Mouse (Mus musculus): ENCODE results near the gene Aprt. TPM values are rescaled to one million over a fixed set of nuclear protein-coding genes. Genes with fewer than 3 reads are reported as not detected.

Aprt gene
- polyA plus RNA-seq, 1 experiment, result 261 TPM

DNA sequence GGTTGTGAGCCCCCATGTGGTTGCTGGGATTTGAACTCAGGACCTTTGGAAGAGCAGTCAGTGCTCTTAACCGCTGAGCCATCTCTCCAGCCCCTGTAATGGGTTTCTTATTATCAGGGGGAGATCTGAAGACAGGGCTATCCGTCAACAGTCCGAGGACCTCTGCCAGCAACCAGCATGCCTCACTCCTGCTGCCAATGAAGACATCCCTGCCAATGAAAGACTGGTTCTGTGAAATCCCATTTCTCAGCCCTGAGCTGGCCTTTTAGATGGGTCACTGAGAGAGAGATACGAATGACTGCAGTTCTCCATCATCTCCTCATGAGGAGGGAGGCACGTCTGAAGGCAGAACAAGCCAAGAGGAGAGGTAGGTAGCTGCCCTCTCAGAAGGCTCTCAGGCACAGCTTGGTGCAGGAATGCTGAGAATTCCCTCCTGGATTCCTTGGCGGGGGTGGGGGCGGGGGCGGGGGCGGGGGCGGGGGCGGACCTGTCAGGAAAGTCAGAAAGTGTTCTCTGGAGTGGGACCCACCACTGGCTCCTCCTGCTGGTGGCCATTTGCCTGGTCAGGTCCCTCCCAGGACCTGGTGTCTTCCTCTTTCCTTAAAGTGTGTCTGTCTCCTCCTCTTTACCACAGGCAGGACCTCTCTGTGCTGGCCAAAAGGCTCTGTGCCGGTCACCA, 17.9 kb downstream of the Aprt start:
- Histone ChIP-seq H3ac (ENCODE audit: control insufficient read depth, insufficient read length) (no peak overlapping the region), H3K36me3 (ENCODE audit: control insufficient read depth, insufficient read depth) (no peaks in the 10 kb centered on the region), H3K27me3 (ENCODE audit: control insufficient read depth, insufficient read depth, insufficient read length) (no peaks in the 10 kb centered on the region), H3K79me2 (ENCODE audit: control insufficient read depth, insufficient read depth) (no peaks in the 10 kb centered on the region), H3K4me2 (ENCODE audit: low read depth) (no peak overlapping the region), H3K4me3 (no peak overlapping the region)
- no peak for TF ChIP-seq USF1 (IDR thresholded peaks at IDR 0.05; ENCODE audit: low read depth)

GRCm38 (mm10) chr8:122557248-122558038, 19.3 kb downstream of the Aprt start:
- TF ChIP-seq POLR2A (IDR thresholded peaks at IDR 0.05; ENCODE audit: insufficient read length, low read depth) (peak; percentile 33), E2F4 (IDR thresholded peaks at IDR 0.05; ENCODE audit: insufficient read depth) (no peak)
- peak overlapping the region; percentile 81 for H3K4me2 ChIP-seq (ENCODE audit: low read depth)

GRCm38 (mm10) chr8:122556030-122557009, 20.4 kb downstream of the Aprt start:
- peak overlapping the region; percentile 81 for H3K4me2 ChIP-seq (ENCODE audit: low read depth)

More at GRCm38 (mm10) chr8:122557248-122558038, 19.3 kb downstream of the Aprt start:
- no peaks in the 10 kb centered on the region for H3K79me2 ChIP-seq (ENCODE audit: control insufficient read depth, insufficient read depth)
- no peaks in the 10 kb centered on the region for H3K36me3 ChIP-seq (ENCODE audit: control insufficient read depth, insufficient read depth)
- H3K27me3 ChIP-seq (ENCODE audit: control insufficient read depth, insufficient read depth, insufficient read length), result no peaks in the 10 kb centered on the region
- H3ac ChIP-seq (ENCODE audit: control insufficient read depth, insufficient read length), result no peak overlapping the region
- no peak overlapping the region for H3K4me3 ChIP-seq

GRCm38 (mm10) chr8:122554786-122555185, 21.9 kb downstream of the Aprt start:
- H3ac ChIP-seq (ENCODE audit: control insufficient read depth, insufficient read length), result no peak overlapping the region
- TF ChIP-seq POLR2AphosphoS2 (IDR thresholded peaks at IDR 0.05; ENCODE audit: insufficient read length, low read depth) (no peak), SRF (IDR thresholded peaks at IDR 0.05; ENCODE audit: control insufficient read depth, insufficient read length, low read depth) (no peak), TCF3 (IDR thresholded peaks at IDR 0.05; ENCODE audit: insufficient read length, low read depth) (no peak), CEBPB (IDR thresholded peaks at IDR 0.05; ENCODE audit: insufficient read depth, poor library complexity, severe bottlenecking) (no peak), REST (IDR thresholded peaks at IDR 0.05; ENCODE audit: insufficient read depth, insufficient read length) (no peak), MAX (IDR thresholded peaks at IDR 0.05; ENCODE audit: low read depth) (no peak)
- H3K4me3 ChIP-seq, result no peak overlapping the region
- no peaks in the 10 kb centered on the region for H3K36me3 ChIP-seq (ENCODE audit: control insufficient read depth, insufficient read depth)
- no peaks in the 10 kb centered on the region for H3K27me3 ChIP-seq (ENCODE audit: control insufficient read depth, insufficient read depth, insufficient read length)
- peaks cover 8% of the 10 kb centered on the region for H3K79me2 ChIP-seq (ENCODE audit: control insufficient read depth, insufficient read depth)
- no peak overlapping the region for H3K4me2 ChIP-seq (ENCODE audit: low read depth)

More at GRCm38 (mm10) chr8:122556030-122557009, 20.4 kb downstream of the Aprt start:
- H3ac ChIP-seq (ENCODE audit: control insufficient read depth, insufficient read length), result no peak overlapping the region
- TF ChIP-seq TCF12 (IDR thresholded peaks at IDR 0.05; ENCODE audit: insufficient read depth, poor library complexity, severe bottlenecking) (no peak), E2F4 (IDR thresholded peaks at IDR 0.05; ENCODE audit: insufficient read depth) (no peak), MYOD1 (IDR thresholded peaks at IDR 0.05; ENCODE audit: control insufficient read depth in 1 of 3, insufficient read length in 2 of 3, low read depth in 2 of 3) (peak in 1 of 3 experiments; percentile 38), TCF3 (IDR thresholded peaks at IDR 0.05; ENCODE audit: insufficient read length, low read depth) (no peak), CEBPB (IDR thresholded peaks at IDR 0.05; ENCODE audit: insufficient read depth, poor library complexity, severe bottlenecking) (no peak), REST (IDR thresholded peaks at IDR 0.05; ENCODE audit: insufficient read depth, insufficient read length) (no peak), SRF (IDR thresholded peaks at IDR 0.05; ENCODE audit: control insufficient read depth, insufficient read length, low read depth) (no peak), USF1 (IDR thresholded peaks at IDR 0.05; ENCODE audit: low read depth) (no peak), MAX (IDR thresholded peaks at IDR 0.05; ENCODE audit: low read depth) (no peak), MYOG (IDR thresholded peaks at IDR 0.05; ENCODE audit: control insufficient read depth in 1 of 3, insufficient read depth in 1 of 3, insufficient read length in 2 of 3, low read depth in 2 of 3) (peak in 1 of 3 experiments; percentile 16), POLR2AphosphoS2 (IDR thresholded peaks at IDR 0.05; ENCODE audit: insufficient read length, low read depth) (no peak), POLR2A (IDR thresholded peaks at IDR 0.05; ENCODE audit: insufficient read length, low read depth) (peak; percentile 75)
- H3K27me3 ChIP-seq (ENCODE audit: control insufficient read depth, insufficient read depth, insufficient read length), result no peaks in the 10 kb centered on the region
- H3K36me3 ChIP-seq (ENCODE audit: control insufficient read depth, insufficient read depth), result no peaks in the 10 kb centered on the region
- H3K4me3 ChIP-seq, result no peak overlapping the region
- H3K79me2 ChIP-seq (ENCODE audit: control insufficient read depth, insufficient read depth), result no peaks in the 10 kb centered on the region

All from myocyte (in vitro differentiated cells).